Mouse (Mus musculus) brain, embryonic 14.5 days (tissue): Measurements from ENCODE around the gene C1qtnf9.

ENCODE experiments used
- CTCF ChIP-seq: fragments of 200-500 bp; IDR thresholded peaks from 2 replicates; pipeline ENCODE4 v1.5.1; 2012; ENCODE audit warnings: inconsistent platforms, mild to moderate bottlenecking, moderate library complexity, borderline replicate concordance; ENCODE audit not compliant: insufficient read depth, insufficient read length; ENCODE audit errors: extremely low read depth
- POLR2A ChIP-seq: fragments of 200-500 bp; IDR thresholded peaks from 2 replicates; pipeline ENCODE4 v1.6.1; 2012; ENCODE audit warnings: mild to moderate bottlenecking, inconsistent platforms, borderline replicate concordance; ENCODE audit not compliant: poor library complexity, insufficient read depth, insufficient read length, severe bottlenecking; ENCODE audit errors: extremely low read depth

- no peak for TF ChIP-seq POLR2A
- TF ChIP-seq CTCF, result no peak
Observed at GRCm38 (mm10) chr14:60764526-60764925, 3.4 kb upstream of the C1qtnf9 start.
